Mouse (Mus musculus) layer of hippocampus, postnatal 14 days (tissue): ENCODE measurements around the gene Trak2. TPM values are rescaled to one million over a fixed set of nuclear protein-coding genes. Genes with fewer than 3 reads are reported as not detected.
"Not testable (repeated sequence)": the region's sequence is repeated elsewhere in the genome, so short reads cannot be mapped to it uniquely, and the experiment has no call there.

ENCODE experiments used
- DNase-seq, 2 experiments: peaks; one replicate each; pipeline ENCODE4 v3.0.0; 2021 to 2022; ENCODE audit warnings: low spot score in 2 of 2, mixed read lengths in 1 of 2
- long read RNA-seq, 2 experiments: library from polyadenylated mRNA; stranded (forward); transcript quantifications; one replicate each; pipeline ENCODE4 v2.0.0; 2021
- total RNA-seq, 2 experiments: library from RNA; stranded (reverse); gene quantifications; 2 replicates each; pipeline ENCODE4 v1.2.3; 2021

Gene Trak2
- total RNA-seq, result 100 to 1,000 TPM; 201 to 209 TPM
- long read RNA-seq, experiment 1, full-length matches to known transcripts, result 34 of 79 reads
- long read RNA-seq, experiment 1, partial matches to known transcripts, result 8 of 79 reads
- long read RNA-seq, experiment 1, other reads (novel, unspliced or antisense), result 37 of 79 reads
- long read RNA-seq, experiment 2, full-length matches to known transcripts, result 29 of 92 reads
- long read RNA-seq, experiment 2, partial matches to known transcripts, result 10 of 92 reads
- long read RNA-seq, experiment 2, other reads (novel, unspliced or antisense), result 53 of 92 reads

DNA sequence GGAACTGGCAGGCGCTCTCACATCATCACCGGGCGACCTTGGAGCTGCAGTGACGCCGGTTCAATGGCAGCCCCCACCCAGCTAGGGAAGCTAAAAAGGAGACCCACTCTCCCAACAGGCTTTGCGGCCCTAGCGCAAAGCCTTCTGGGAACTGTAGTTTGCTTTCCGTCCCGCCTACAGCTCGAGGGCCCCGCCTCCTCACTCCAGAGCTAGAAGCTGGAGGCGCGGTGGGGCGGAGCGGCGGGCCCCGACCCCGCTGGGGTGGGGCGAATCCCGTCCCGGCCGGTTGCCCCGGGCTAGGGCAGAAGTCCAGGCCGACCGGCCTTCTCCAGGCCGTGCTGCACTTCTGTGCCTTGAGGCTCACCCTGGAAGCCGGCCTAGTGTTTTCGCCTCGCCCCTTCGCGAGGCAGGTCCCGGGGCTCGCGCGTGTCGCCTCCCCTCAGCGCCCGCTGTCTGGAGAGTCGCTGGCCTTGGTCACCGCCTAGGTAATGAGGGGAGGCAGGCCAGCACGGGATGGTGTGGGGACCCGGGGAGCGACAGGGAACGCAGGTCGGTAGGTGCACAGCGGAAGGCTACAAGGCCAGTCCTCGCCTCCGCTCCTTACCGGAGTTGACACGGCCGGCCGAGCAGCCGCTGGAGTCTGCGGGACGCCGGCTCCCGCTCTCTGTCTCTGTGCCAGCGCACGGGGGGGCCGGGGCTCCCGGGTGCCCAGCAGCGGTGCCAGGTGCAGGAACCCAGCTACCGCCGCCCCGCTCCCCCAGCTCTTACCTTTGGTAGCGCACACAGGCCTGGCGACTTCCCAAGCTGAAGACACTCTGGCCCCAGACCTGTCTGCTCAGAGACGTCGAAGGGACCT lies at the start of gene Trak2, which contains the start of gene Stradb:
Gene Trak2, minus strand, starts transcription at position 65 of the 856 bp plus-strand sequence.
Gene Stradb, plus strand, starts transcription at position 157 of the 856 bp plus-strand sequence.
- DNase-seq, result peak; percentile 91 to 96

DNA sequence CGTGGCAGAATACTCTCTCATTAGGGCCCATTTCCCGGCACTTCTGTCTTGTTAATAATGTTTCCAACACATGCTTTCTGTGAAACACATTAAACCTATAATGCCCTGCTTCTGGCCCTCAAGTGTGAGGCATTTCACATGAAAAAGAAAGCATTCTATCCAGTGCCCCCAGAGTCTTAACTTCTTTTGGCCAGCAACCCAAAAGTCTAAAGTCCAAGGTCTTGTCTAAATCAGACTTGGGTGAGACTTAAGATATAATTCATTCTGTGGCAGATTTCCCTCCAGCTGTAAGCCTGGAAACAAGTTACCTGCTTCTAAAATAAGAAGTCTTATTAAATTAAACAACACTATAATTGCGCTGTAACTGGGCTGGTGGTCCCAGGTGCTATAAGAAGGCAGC lies 48.3 kb upstream of the Trak2 start:
- no peak for DNase-seq

DNA sequence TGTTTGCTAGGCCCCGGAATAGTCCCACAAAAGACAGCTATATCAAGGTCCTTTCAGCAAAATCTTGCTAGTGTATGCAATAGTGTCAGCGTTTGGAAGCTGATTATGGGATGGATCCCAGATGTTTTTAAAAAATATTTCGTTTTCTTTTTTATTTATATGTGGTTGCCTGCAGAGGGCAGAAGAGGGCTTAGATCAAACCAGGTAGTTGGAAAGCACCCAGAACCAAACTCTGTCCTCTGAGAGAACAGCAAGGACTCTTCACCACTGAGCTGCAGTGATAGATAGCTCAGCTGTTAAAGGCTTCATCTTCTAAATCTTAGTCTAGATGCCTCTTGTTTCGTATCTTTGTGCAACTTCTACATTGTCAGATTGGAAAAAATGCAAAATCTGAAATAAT lies 36.0 kb upstream of the Trak2 start:
- peak in 1 of 2 experiments; percentile 26 for DNase-seq

DNA sequence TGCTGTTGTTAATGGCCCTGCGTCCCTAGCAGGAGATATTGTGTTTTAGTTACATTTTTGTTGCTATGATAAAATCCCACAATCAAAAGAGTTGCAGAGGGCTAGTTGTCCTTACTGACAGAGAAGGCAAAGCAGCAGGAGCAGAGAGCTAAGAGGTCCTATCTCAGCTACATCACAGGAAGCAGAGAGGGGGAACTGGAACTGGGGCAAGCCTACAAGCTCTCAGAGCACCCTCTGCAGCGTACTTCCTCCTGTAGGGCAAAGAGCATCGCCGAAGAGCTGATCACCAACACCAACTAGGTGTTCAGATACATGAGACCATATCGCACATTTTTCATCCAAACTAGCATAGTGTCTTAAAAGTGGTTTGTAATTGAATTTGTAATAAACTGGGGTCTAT lies 22.1 kb upstream of the Trak2 start:
- DNase-seq, result no peak

DNA sequence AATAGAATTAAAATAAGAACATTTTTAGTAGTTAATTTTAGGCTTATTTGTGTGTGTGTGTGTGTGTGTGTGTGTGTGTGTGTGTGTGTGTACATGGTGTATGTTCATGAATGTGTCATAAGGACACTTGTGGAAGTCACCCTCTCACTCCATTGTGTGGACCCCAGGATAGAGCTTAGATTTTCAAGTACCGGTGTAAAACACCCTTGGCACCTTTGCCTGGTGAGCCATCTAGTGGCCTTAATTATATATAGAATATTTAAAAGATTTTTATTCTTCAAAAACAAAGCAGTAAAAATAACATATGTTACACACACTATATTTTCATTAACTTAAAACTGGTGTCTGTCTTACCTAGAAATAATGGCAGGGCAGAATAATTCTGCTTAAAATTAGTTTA lies 20.5 kb upstream of the Trak2 start:
- DNase-seq, result no peak

DNA sequence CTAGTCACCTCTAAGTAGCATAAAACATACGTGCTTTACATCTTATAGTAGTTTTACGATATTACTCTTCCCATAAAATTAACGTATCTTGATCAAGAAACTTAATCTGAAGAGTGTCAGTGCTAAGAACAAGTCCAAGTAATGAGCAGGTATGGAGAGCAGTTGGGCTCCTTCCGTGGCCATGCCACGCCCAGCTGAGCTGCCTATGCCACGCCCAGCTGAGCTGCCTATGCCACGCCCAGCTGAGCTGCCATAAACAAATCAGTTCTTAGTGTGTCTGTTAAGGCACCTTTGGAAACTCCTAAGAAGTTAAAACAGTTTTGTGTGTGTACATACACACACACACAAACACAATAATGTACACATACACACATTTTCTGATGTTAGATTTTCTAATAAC lies 19.9 kb upstream of the Trak2 start:
- no peak for DNase-seq

DNA sequence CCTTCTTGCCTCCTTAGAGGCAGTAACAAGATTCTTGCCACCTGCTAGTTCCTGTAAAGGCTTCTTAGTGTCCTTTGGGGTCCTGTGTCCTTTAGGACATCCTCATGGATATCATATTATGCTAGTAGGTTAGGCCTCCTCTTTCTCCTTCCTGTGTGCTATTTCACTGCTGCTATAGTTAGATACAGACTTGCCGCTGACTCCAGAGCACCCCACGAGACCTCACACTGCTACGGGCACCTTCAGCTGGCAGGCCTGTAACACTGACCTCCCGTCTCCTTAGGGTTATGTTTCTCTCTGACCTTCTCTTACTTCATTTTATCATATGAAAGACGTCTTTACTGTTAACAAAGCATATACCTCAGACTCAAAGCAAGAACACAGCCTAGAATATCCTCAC lies 11.4 kb upstream of the Trak2 start:
- no peak for DNase-seq

DNA sequence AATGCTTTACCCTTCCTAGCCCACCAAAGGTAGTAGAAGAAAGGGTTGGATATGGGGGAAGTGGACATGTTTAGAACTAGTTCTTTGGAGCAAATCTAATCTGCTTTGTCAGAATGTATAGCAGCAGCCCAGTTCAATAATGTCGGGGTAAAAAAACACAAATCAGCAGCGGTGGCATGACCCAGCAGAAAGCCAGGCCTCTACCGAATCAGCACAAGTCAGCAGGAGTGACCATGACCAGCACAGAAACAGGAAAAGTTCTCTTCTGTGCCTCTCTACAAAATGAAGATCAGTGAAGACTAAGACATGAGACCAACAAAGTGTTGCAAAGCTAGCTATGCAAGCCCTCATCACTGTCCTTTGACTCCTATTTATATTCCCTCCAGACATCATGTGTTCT lies 9.0 kb upstream of the Trak2 start:
- no peak for DNase-seq

DNA sequence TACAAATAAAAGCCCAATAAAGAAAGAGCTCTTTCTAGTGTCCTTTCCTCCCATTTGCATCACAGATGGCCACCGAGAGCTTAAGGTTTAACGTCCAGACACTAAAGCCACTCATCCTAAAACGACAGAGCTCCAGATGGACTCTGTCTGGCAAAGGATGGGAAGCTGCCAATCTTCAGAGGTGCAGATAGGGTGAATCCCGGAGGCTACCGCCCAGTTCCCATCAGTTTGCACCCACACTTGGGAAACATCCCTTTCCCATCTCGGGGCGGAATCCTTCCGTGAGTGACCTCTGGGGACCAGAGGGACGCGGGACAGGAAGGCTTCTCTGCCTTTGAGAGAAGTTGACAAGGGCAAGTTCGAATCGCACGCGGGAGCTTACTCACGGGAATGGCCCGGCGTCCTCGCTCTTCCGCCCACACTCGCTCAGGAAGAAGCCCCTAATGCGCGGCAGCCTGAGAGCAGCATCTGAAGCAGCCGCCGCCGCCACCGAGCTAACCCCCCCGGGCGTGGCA lies 322 bp downstream of the Trak2 start:
- DNase-seq, result no peak

DNA sequence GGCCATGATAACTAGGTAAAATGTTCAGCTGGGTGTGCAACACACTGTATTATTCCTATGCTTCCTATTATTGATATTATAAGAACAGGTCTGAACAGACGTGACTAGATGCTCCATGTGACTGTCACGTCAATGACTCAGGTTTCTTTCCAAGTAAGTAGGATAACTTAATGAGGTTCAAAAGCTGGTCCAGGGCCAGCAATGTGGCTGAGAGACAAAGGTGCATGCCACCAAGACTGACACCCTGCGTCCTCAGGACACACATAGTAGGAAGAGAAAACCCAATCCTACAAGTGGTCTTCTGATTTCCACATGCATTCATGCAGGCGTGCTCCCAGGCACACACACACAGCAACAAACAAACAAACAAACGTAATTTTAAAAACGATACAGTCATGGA lies 2.1 kb downstream of the Trak2 start:
- no peak for DNase-seq

DNA sequence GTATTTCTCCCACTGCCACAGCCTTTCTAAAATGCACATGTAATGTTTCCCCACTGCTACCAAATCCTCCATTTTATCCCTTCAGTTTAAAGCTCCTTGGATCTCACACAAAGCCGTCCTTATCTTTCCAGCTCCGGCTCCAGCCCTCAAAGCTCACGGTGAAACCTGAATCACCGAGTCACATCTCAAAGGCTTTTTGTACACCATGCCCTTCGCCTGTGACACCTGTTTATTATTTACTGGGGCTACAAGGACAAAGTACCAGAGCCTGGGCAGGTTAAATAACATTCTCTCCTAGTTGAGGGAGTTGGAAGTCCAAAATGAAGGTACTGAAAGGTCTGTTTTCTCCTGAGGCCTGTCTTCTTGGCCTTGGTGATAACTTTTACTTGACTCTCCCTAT lies 3.2 kb downstream of the Trak2 start:
- no peak for DNase-seq

DNA sequence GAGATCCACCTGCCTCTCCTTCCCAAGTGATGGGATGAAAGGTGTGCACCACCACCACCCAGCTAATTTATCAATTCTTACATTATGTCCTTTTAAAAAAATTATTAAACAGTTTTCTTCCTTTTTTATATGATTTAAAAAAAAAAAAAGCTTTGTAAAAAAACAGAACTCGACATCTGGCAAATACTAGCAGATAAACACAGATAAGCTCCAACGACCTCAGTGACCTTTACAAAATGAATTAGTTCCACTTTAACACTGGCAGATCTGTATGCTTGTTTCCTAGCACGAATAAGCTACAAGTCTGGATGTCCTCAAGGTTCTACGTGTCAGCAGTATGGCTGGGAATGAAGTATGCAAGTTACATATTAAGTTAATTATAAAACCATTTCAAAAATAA lies 5.7 kb downstream of the Trak2 start:
- DNase-seq, result no peak

DNA sequence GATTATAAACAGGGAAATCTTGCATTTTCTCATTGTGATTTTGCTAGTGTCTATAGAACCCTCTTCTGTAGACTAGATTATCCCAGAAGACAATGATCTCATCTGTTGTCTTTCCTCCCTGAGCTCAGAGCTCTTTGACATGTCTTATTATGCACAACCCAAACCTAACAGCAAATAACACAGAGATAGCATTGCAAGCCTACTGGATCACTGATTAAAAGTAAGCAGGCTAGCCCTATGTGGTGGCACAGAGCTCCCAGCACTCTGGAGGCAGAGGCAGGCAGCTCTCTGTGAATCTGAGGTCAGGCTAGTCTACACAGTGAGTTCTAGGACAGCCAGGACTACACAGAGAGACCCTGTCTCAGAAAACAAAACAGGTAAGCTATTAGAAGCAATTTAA lies 10.4 kb downstream of the Trak2 start:
- no peak for DNase-seq

DNA sequence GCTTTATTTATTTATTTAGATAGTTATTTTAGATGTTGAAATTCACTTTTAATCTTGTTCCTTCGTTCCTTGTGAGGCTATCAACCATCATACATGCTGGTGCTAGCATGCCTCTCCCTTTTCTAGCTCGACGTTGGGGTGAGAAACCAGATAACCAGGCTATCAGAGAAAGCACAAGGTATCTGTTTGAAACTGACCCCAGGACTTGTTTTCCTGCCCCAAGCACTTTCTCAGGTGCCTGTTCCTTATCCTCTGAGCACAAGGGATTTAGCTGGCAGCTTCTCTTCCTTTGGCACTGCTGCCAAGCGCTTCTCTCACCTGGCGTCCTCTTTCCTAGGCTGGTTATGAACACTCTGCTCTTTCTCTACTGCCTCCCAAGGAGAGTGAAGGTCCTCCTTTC lies 10.8 kb downstream of the Trak2 start:
- no peak for DNase-seq

DNA sequence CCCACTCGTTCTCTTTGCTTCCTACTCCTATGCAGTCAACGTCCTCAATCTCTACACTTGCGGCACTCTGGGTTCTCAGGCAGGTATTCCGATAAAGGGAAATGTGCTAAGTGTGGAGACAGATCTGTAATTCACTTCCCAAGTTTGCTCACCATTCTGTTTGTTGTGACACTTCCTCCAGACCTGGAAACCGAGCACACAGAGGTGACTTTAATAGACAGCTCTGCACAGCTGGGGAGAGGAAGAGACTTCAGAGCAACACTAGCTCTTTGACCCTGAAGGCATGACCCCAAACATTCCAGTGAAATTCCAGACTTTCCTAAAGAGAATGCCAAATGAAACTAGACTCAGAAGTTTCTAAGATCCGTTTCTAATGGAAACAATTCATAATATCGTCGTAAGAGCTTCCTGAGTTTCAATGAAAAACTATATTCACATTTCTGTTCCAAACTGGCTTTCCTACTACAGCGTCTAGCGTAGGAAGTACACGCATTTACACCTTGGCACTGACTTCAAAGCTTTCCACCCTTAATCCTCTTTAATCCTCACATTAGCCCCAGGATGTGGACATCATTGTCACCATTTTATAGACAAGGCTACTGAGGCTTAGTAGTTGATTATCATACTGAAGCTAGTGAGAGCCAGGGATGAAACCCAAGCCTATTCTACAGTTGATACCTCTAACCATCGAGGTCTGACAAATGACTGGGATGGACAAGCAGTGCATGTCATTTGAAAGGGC lies 11.9 kb downstream of the Trak2 start:
- no peak for DNase-seq

DNA sequence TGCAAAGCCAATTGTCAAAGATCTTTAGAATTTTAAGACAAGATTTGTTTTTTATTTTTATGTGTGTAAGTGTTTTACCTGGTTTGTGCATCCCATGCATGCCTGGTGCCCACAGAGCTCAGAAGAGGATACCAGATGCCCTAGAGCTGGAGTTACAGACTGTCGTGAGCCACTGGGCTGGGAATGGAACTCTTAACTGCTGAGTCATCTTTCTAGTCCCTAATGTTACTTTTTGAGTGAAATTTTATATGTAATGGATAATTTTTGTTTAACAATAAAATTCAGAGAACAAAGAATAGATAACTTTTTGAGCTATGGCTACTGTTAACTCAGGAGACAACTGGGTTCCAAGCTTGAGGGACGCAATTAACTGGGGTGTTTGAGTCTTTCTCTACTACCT lies 13.5 kb downstream of the Trak2 start:
- DNase-seq, result no peak

DNA sequence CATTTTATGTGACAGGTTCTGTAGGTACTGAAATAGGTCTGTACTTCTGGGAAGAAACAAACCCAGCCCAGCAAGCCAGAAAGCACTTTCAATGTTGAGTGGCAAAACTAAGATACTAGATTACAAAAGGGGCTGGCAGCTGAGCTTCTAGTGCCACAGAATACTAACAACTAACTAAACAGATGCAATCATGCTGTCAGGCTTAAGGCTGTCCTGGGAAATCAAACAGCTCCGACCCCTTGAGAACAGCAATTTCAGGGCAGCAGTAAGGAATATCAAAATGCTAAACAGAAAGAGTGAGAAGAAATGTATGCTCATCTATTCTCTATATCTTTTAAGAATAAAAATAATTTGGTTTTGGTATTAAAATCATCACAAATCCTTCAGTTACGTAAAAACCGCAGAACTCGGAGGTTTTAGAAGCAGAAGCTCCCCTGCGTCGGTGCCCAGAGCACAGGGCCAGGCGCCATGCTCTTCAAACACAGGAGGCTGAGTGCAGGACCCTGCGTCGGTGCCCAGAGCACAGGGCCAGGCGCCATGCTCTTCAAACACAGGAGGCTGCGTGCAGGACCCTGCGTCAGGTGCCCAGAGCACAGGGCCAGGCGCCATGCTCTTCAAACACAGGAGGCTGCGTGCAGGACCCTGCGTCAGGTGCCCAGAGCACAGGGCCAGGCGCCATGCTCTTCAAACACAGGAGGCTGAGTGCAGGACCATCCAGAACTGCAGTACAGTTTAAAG lies 14.3 kb downstream of the Trak2 start:
- not testable (repeated sequence) for DNase-seq

DNA sequence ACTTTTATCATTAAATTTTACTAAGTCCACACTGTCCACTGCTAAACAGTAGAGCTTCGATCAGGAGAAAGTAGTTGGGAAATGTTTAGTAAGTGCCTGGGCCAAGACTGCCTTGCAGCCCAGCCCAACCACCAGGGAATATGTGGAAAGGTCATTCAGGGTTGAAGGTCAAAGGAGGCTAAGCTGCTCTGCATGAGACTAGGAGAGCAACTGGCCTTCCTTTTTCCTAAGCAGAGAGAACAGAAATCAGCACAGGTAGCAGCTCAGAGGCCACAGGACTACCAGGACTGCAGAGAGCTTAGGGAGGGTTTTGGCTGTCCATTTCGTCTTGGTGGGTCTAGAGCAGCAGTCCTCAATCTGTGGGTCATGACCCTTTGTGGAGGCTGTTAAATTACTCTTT lies 15.3 kb downstream of the Trak2 start:
- DNase-seq, result no peak

DNA sequence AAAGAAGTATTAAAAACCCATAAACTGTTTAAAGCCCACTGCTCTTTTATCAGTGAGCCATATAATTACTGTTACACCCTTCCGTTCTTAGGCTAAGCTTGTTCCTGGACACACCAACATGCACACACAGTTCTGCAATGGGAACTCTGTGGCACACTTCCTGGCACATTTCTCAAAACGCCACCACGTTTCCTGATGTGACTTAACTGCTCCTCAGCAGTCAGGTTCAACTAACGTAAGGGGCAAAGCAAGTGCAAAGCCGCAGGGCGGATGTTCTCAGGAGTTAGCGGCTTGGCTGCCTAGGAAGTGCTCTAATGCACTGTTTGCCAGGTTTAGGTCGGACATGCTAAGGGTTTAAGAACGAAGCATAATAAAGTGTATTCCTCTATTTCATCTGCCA lies 17.0 kb downstream of the Trak2 start:
- DNase-seq, result no peak

DNA sequence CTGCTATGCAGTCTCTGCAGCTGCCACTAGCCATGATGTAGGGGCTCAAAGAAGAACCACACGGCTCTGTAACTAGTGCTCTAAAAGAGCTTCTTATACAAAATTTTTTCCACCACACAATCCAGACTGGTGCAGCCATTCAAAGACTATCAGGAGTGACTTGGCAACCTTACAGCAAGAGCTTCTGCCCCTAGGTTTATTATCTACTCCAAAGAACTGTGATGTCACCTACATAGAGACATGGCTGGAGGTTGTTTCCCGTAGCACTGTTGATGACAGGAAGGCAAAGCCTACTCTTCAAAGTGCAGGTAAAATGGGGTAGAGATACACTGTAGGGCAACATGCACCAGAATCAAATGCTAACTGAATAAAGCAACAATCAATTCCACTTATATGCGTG lies 17.5 kb downstream of the Trak2 start:
- no peak for DNase-seq
